Mouse (Mus musculus) neutrophil, adult 59 days (primary cell): ENCODE results near the gene Cd8b1. TPM values are rescaled to one million over a fixed set of nuclear protein-coding genes. Genes with fewer than 3 reads are reported as not detected.

Source experiments
- total RNA-seq, 2 experiments: library from RNA; stranded (reverse); gene quantifications; 1 replicate in 1 of 2; 2 replicates in 1 of 2; pipeline ENCODE4 v1.2.4; 2023

Cd8b1 gene
- not detected for total RNA-seq

GRCm38 (mm10) chr6:71322491-71322921 lies at the start of gene Cd8b1:
TSS of gene Cd8b1 (plus strand) at chr6:71322788.

GRCm38 (mm10) chr6:71321826-71322283 lies 733 bp upstream of the Cd8b1 start, which contains the start of gene Smyd1:
TSS of gene Smyd1 (minus strand) at chr6:71322233.

DNA sequence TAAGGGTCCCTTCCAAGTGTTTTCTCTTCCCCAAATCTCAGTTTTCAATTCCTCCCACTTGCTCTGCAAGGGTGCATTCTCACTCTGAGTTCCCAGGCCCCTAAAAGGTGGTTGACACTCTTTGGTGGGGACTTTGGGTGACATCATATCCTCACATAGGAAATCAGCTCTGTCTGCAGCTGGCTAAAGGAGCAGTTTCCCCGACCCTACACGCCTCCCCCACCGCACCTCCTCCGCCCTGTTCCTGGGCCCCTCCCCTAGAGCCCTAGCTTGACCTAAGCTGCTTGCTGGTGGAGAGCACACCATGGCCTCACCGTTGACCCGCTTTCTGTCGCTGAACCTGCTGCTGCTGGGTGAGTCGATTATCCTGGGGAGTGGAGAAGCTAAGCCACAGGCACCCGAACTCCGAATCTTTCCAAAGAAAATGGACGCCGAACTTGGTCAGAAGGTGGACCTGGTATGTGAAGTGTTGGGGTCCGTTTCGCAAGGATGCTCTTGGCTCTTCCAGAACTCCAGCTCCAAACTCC lies 50.7 kb downstream of the Cd8b1 start, which contains the start of gene Cd8a:
Cd8a (plus strand) TSS at position 179 of the 527 bp plus-strand sequence.

Other genes starting within 250 kb of the Cd8b1 start
- not detected for gene Thnsl2, start 178.3 kb upstream of the Cd8b1 start, total RNA-seq
- not detected for gene Fabp1, start 123.0 kb upstream of the Cd8b1 start, total RNA-seq
- gene Krcc1, start 51.1 kb upstream of the Cd8b1 start, total RNA-seq = 10 to 100 TPM; 37.3 to 37.4 TPM
- gene Smyd1, start 555 bp upstream of the Cd8b1 start, total RNA-seq = not detected
- under 1 TPM; 0.35 to 0.36 TPM for gene Cd8a, start 50.6 kb downstream of the Cd8b1 start, total RNA-seq
- gene Rmnd5a, start 117.8 kb downstream of the Cd8b1 start, total RNA-seq = 10 to 100 TPM; 41.3 to 44.5 TPM
- gene Rnf103, start 171.1 kb downstream of the Cd8b1 start, total RNA-seq = 10 to 100 TPM; 15.6 to 17.1 TPM
- gene Chmp3, start 221.0 kb downstream of the Cd8b1 start, total RNA-seq = 10 to 100 TPM; 56.5 to 64.5 TPM